Mouse (Mus musculus) cerebellum, adult 2 months (tissue): ENCODE measurements at regions not wholly inside any gene's neighbourhood (a gene's known extent, or its start where the extent isn't known, plus 50 kb on each side); places are given as distances from the start of the nearest gene placed in this dataset.

Experiments
- CTCF ChIP-seq: fragments of 200-500 bp; IDR thresholded peaks from 2 replicates; pipeline ENCODE4 v1.5.1; 2011; ENCODE audit warnings: low read depth, mild to moderate bottlenecking, control low read depth, low read length, moderate library complexity, borderline replicate concordance; ENCODE audit not compliant: insufficient read depth
- POLR2A ChIP-seq: fragments of 200-500 bp; IDR thresholded peaks from 2 replicates; pipeline ENCODE4 v1.6.1; 2011; ENCODE audit warnings: low read length, control low read depth, borderline replicate concordance; ENCODE audit not compliant: insufficient read depth

- no peak for TF ChIP-seq POLR2A
- peak; percentile 15; the same call in 1 of the 2 replicates for TF ChIP-seq CTCF
Observed at GRCm38 (mm10) chr14:76876015-76876414, 160.6 kb upstream of the Ccdc122 start.
